Mouse (Mus musculus) embryo, embryonic 11 days (tissue): Measurements from ENCODE around the gene Hipk1.

Experiments used
- DNase-seq: peaks from one replicate; pipeline ENCODE4 v3.0.0-alpha.2; 2015

The Hipk1 gene

DNA sequence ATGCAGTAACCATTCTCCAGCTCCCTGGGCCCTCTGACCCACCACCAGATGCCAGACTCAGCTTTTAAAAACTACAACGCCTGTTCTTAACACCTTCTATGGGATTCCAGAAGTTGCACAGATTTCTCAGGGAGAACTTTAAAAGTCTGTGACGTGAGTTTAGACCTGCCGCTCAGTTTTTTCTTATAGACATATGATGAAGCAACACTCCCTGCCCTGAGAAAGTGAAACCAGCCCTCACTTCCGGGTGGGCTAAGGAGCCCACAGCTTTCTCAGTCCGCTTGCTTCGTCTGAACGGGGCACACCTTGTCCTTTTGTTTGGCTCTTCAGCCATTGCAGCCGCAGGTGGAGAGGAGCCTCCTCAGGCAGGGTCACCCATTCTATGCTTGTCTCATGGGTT lies 76.4 kb downstream of the Hipk1 start:
- DNase-seq, result no peak

DNA sequence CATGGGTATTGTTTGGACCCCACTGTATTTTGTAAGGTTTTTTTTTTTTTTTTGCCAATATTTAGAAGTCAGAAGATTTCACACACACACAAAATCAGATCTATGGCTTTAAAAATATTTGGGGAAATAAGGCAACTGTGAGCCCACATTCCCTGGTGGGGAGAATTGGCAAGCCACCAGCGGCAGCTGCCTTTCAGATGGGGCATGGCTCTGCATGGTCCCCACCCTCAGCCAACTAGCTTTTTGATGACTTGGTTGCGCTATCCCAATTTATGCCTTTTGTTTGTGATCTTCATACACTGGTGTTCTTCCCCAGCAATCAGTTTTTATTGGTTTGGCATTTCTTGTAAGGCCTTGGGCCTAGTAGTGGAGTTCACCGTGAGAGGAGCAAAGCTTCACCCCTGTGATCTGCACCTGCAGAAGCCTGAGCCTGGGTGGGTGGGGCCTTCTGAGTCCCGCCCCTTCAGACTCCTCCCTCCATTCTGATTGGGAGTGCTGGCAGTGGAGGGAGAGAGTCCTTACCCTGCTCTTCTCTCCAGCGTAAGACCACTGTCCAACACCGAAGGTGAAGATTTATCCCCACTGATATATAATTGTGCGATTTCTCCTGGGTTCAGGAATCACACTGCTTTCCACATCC lies 77.0 kb downstream of the Hipk1 start:
- DNase-seq, result no peak

GRCm38 (mm10) chr3:103712196-103712595 lies 79.2 kb downstream of the Hipk1 start:
- DNase-seq, result peak; percentile 37

- DNase-seq, result no peak
These were observed 81.8 kb downstream of the Hipk1 start for GRCm38 (mm10) chr3:103709470-103710040.

- DNase-seq, result no peak
These were observed 85.9 kb downstream of the Hipk1 start for GRCm38 (mm10) chr3:103705426-103705825.

DNA sequence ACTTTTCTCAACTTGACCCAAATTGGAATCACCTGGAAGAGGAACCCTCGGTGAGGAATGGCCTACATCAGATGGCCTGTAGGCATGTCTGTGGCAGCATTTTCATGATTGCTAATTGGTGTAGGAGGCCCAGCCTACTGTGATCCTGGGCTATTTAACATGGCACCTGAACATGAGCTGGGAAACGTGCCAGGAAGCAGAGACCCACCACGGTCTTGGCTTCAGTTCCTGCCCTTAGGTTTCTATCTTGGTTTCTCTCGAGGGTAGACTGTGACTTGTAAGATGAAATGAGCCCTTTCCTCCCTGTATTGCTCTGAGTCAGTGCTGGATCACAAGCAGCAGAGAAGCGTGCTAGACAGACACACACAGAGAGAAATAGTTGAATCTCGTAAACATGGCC lies 86.7 kb downstream of the Hipk1 start:
- no peak for DNase-seq

DNA sequence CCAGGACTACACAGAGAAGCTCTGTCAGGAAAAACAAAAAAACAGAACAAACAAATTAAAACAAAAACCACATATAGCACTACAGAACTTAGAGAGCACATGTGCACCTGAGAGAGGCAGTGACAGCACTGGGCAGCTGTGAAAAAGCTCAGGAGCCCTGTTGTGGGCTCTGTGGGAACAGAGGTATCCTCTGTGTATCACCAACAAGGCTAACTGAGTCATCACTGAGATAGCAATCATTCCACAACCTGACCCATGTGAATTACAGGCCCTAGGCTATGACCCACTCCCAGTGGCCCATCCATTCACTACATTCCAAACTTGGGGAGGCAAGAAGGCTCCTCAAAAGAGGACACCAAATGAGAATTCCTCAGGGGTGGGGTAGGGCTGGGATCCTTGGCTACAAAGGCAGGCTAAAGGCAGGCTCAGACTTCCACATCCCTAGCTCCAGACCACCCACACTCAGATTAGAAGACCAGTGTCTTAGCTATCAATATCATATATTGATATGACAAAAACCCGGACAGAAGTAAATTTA lies 94.9 kb downstream of the Hipk1 start:
- DNase-seq, result no peak

DNA sequence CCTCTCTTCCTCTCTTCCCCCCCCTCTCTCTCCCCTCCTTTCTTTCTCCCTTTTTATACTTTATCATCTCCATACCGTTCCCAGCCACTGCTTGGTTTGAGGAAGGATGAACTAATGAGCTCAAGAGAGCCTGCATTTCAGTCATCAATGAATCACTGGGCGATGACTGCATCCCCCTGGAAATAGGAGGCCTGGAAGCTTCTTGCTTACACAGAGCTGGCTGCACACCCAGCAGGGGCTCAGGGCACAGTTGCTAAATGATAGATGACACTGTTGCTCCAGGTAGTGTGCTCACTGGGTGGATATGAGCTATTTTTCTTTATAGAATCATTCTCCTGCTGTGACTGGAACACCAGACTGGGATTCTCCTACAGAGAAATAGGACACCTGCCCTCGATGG lies 95.8 kb downstream of the Hipk1 start:
- DNase-seq, result no peak

DNA sequence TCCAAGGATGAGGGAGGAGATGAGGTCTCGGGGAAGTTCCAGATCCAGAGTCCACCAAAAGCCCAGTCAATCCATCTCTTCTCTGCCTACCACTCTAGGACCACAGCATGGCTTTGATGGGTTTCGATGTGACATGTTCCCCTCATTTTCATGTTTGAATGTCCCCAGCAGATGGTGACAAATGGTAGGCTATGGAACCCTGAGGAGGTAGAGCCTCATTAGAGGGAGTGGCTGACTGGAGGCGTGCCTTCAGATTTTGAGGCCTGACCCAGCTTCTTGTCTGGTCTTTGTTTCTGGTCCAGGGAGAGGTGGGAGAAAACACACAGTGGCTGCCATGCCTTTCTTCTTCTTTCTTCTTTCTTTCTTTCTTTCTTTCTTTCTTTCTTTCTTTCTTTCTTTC lies 100.9 kb downstream of the Hipk1 start:
- DNase-seq, result no peak
